Mouse (Mus musculus) regulatory T cell (primary cell): ENCODE measurements around the gene Lce1k.
"Not testable (repeated sequence)": the region's sequence is repeated elsewhere in the genome, so short reads cannot be mapped to it uniquely, and the experiment has no call there.

Experiments
- in situ Hi-C: fragments of 300-600 bp; cut with MboI, MseI; formaldehyde crosslinking; loops from one replicate; pipeline ENCODE4 v1.15.1; 2025; ENCODE audit warnings: high pct_unique_total_duplicates

Gene Lce1k

DNA sequence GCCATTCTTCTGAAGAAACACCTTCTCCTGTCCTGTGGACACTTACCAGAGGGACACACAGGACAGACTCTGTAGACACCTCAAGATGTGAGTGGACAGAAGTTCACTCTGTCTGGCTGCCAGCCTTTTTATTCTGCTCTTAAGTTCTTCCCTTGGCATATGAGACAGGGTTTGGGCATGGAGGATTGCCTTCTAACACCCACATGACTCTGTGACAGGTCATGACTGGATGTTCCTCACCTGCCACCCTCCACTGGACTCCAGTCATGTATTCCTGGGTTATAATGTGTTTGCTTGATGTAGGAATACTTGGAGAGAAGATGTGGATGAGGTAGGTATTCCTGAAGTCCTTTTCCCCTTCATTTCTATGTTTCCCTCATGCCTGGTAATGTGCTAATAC, at the start of gene Lce1k:
Lce1k (minus strand) TSS at position 101 of the 400 bp plus-strand sequence.
- in situ Hi-C loops: no loop called here

GRCm38 (mm10) chr3:92851186-92851585, 43.5 kb upstream of the Lce1k start, which contains the start of gene Lce1l:
TSS of gene Lce1l (minus strand) at chr3:92851286.
- in situ Hi-C loops: no loop called here

DNA sequence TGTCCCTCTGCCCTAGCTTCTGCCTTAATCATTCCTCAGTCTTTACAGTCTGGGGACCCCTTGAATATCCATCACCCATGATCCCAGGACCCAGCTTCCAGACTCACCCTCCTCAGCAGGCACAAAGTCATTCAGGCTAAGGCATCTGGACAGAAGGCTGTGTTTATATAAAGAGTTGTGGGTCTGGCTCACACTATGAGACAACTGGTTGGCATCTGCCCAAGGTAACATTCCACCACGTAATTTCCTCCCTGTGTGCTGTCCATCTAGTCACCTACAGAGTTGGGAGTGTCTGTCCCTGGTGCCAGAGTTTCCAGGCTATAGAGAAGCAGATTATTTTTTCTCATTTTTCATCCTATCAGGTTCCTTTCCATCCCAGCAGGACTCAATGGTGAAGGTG, 19.4 kb upstream of the Lce1k start, which contains the start of gene Kprp:
Kprp (minus strand) TSS at position 140 of the 400 bp plus-strand sequence.
- in situ Hi-C loops: no loop called here

DNA sequence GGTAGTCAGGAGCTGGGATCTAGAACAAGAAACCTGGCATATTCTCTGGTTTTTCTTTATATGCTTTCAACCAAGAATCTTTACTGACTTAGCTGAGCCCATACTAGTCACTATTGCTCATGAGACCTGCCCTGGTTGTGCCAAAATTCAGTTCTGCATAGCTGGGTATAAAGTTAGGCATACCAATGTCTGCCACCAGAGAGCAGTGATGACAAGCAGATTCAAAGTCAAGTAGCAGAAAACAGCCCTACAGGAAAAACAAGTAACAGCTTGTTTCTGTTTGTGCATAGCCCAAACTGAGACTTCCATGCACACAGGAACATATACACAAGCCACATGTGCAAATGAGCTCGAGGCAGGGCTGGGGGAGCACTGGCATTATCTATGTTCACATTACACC, 18.1 kb upstream of the Lce1k start:
- in situ Hi-C loops: no loop called here

GRCm38 (mm10) chr3:92816036-92816435, 8.3 kb upstream of the Lce1k start:
- in situ Hi-C loops: not testable (repeated sequence)

- in situ Hi-C loops: no loop called here
Observed at GRCm38 (mm10) chr3:92815581-92815980, 7.9 kb upstream of the Lce1k start.

GRCm38 (mm10) chr3:92790414-92790813, 17.3 kb downstream of the Lce1k start, which contains the start of gene Lce1j:
TSS of gene Lce1j (minus strand) at chr3:92790514.
- in situ Hi-C loops: no loop called here

DNA sequence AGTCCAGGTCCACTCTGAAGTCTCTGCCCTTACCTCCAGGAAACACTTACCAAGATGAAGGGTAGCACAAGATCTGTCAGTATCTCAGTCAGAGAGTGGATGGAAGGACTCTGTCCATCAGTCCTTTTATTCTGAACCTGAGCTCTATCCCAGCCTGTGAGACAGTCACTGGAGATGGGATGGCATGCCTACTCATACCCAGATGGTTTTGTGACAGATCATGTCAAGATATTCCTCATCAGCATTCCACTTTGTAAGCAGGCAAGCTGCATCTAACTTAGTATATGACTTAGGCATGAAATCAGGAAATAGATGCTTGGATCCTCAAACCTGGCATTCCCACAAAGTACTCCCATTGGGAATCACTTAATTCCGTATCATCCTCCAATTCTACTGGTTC, 28.9 kb downstream of the Lce1k start, which contains the start of gene Lce1i:
Lce1i (minus strand) TSS at position 101 of the 400 bp plus-strand sequence.
- in situ Hi-C loops: no loop called here

DNA sequence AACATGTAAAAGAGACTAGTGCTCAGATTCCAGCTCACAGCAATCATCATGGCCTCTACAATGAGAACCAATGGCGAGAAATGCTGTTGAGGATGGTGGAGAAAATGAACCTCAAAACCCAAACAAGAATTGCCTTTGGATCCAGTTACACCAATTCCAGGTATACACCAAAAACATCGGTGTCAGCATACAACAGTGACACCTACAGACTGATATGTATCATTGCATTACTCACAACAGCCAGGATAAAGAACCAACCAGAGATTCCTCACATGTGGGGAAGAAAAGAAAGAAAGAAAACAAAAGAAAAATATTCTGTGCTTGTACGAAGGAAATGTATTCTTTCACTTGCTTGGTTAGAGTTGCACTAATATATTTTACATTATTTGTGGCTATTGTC, 36.1 kb downstream of the Lce1k start:
- in situ Hi-C loops: no loop called here

DNA sequence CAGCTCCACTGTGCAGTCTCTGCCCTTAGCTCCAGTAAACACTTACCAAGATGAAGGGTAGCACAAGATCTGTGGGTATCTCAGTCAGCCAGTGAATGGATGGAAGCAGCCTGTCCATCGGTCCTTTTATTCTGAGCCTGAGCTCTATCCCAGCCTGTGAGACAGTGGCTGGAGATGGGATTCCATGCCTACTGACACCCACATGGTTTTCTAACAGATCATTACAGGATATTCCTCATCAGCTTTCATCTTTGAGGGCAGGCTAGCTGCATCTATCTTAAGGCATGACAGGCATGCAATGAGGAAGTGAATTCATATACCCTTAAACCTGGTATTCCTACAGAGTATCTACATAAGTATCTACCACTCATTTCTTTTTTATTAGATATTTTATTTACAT, 42.7 kb downstream of the Lce1k start, which contains the start of gene Lce1h:
Lce1h (minus strand) TSS at position 101 of the 400 bp plus-strand sequence.
- in situ Hi-C loops: no loop called here
